Mouse (Mus musculus) olfactory bulb, adult 2 months (tissue): ENCODE results near the gene Dhx9.

ENCODE experiments used
- CTCF ChIP-seq: fragments of 200-500 bp; IDR thresholded peaks from 2 replicates; pipeline ENCODE4 v1.5.1; 2012; ENCODE audit warnings: low read depth, mild to moderate bottlenecking, low read length, moderate library complexity; ENCODE audit not compliant: insufficient read depth
- POLR2A ChIP-seq: fragments of 200-500 bp; IDR thresholded peaks from 2 replicates; pipeline ENCODE4 v1.6.1; 2012; ENCODE audit warnings: mild to moderate bottlenecking, low read depth, low read length, moderate library complexity; ENCODE audit not compliant: insufficient read depth

- TF ChIP-seq POLR2A (no peak), CTCF (no peak)
These were observed 34.7 kb upstream of the Dhx9 start for GRCm38 (mm10) chr1:153522116-153522515.
